Mouse (Mus musculus) megakaryocyte-erythroid progenitor cell, adult 5-6 weeks (primary cell): ENCODE measurements around the gene Hipk2. TPM values are rescaled to one million over a fixed set of nuclear protein-coding genes. Genes with fewer than 3 reads are reported as not detected.

Source experiments
- ATAC-seq: replicated peaks from 2 replicates; pipeline ENCODE4 v1.8.0; 2016; ENCODE audit warnings: mild to moderate bottlenecking, inconsistent platforms; ENCODE audit not compliant: severe bottlenecking, poor library complexity, low FRiP score, low TSS enrichment
- total RNA-seq, 2 experiments: library from RNA; stranded (forward) in 1 of 2; stranded (reverse) in 1 of 2; fragments of 200-1000, 215-1000 nt in 1 of 2; fragments of >200 nt in 1 of 2; fragmentation: Nextera tagmentation in 1 of 2; gene quantifications; 2 replicates each; pipeline ENCODE4 v1.2.3; 2014 to 2017

The Hipk2 gene
- total RNA-seq, 2 experiments from 2014 or later: 9.2 to 24.3 TPM

GRCm38 (mm10) chr6:38730169-38731146 lies 145.5 kb downstream of the Hipk2 start:
- ATAC-seq: no peak

GRCm38 (mm10) chr6:38725515-38725914 lies 150.4 kb downstream of the Hipk2 start:
- ATAC-seq: no peak

- no peak for ATAC-seq
Observed at GRCm38 (mm10) chr6:38721361-38721760, 154.6 kb downstream of the Hipk2 start.

GRCm38 (mm10) chr6:38719229-38719628 lies 156.7 kb downstream of the Hipk2 start:
- no peak for ATAC-seq

GRCm38 (mm10) chr6:38718625-38719024 lies 157.3 kb downstream of the Hipk2 start:
- ATAC-seq: no peak

- ATAC-seq: no peak
Observed at GRCm38 (mm10) chr6:38715881-38716280, 160.1 kb downstream of the Hipk2 start.

GRCm38 (mm10) chr6:38713957-38714898 lies 161.7 kb downstream of the Hipk2 start:
- no peak for ATAC-seq

GRCm38 (mm10) chr6:38710449-38710848 lies 165.5 kb downstream of the Hipk2 start:
- ATAC-seq: no peak

- no peak for ATAC-seq
Observed at GRCm38 (mm10) chr6:38704264-38704984, 171.5 kb downstream of the Hipk2 start.

- ATAC-seq: 0 out of 2 replicates have a peak, but pooled peaks have one; percentile 21
Observed at GRCm38 (mm10) chr6:38703526-38703925, 172.4 kb downstream of the Hipk2 start.

- ATAC-seq: no peak
Observed at GRCm38 (mm10) chr6:38702810-38703399, 173.1 kb downstream of the Hipk2 start.

GRCm38 (mm10) chr6:38701421-38701820 lies 174.5 kb downstream of the Hipk2 start:
- no peak for ATAC-seq

- no peak for ATAC-seq
Observed at GRCm38 (mm10) chr6:38698233-38698889, 177.6 kb downstream of the Hipk2 start.

GRCm38 (mm10) chr6:38696570-38696969 lies 179.4 kb downstream of the Hipk2 start:
- ATAC-seq: no peak

GRCm38 (mm10) chr6:38695380-38696054 lies 180.4 kb downstream of the Hipk2 start:
- peak; percentile 84 for ATAC-seq

- no peak for ATAC-seq
Observed at GRCm38 (mm10) chr6:38692556-38692955, 183.4 kb downstream of the Hipk2 start.

- no peak for ATAC-seq
Observed at GRCm38 (mm10) chr6:38691052-38691451, 184.9 kb downstream of the Hipk2 start.

GRCm38 (mm10) chr6:38690615-38691014 lies 185.3 kb downstream of the Hipk2 start:
- no peak for ATAC-seq
